Mouse (Mus musculus) embryonic facial prominence, embryonic 15.5 days (tissue): ENCODE measurements at regions not wholly inside any gene's neighbourhood (a gene's known extent, or its start where the extent isn't known, plus 50 kb on each side); places are given as distances from the start of the nearest gene placed in this dataset.
"Not testable (repeated sequence)": the region's sequence is repeated elsewhere in the genome, so short reads cannot be mapped to it uniquely, and the experiment has no call there.

Experiments used
- ATAC-seq: fragments of 200-750 bp; cut with Nextera tagmentation; 2 replicates; pipeline ENCODE4 v1.8.0; 2017; ENCODE audit warnings: low read depth, moderate TSS enrichment; ENCODE audit not compliant: insufficient number of reproducible peaks, low FRiP score, low TSS enrichment
- H3K27ac ChIP-seq: fragments of 300-500 bp; sonication (generic); replicated peaks from 2 replicates; pipeline ENCODE4 v1.5.1; 2015; ENCODE audit warnings: mild to moderate bottlenecking, inconsistent platforms
- H3K27me3 ChIP-seq: fragments of 300-500 bp; sonication (generic); 2 replicates; pipeline ENCODE4 v1.6.1; 2015; ENCODE audit warnings: inconsistent platforms
- H3K36me3 ChIP-seq: fragments of 300-500 bp; sonication (generic); 2 replicates; pipeline ENCODE4 v1.6.1; 2015; ENCODE audit warnings: mild to moderate bottlenecking, inconsistent platforms
- H3K4me1 ChIP-seq: fragments of 300-500 bp; sonication (generic); 2 replicates; pipeline ENCODE4 v1.6.1; 2015; ENCODE audit warnings: inconsistent platforms
- H3K4me2 ChIP-seq: fragments of 300-500 bp; sonication (generic); replicated peaks from 2 replicates; pipeline ENCODE4 v1.6.1; 2015; ENCODE audit warnings: mild to moderate bottlenecking, inconsistent platforms
- H3K4me3 ChIP-seq: fragments of 300-500 bp; sonication (generic); replicated peaks from 2 replicates; pipeline ENCODE4 v1.5.1; 2015; ENCODE audit warnings: mild to moderate bottlenecking, inconsistent platforms
- H3K9ac ChIP-seq: fragments of 300-500 bp; sonication (generic); 2 replicates; pipeline ENCODE4 v1.6.1; 2015; ENCODE audit warnings: inconsistent platforms
- H3K9me3 ChIP-seq: fragments of 300-500 bp; sonication (generic); replicated peaks from 2 replicates; pipeline ENCODE4 v1.6.1; 2016; ENCODE audit warnings: inconsistent platforms
- WGBS: fragments of 180-500 bp; shearing (Covaris S2); methylation state at CpG from one replicate; pipeline ENCODE4 v1.1.7; 2015; 5-methylcytosine and 5-hydroxymethylcytosine counted together

DNA sequence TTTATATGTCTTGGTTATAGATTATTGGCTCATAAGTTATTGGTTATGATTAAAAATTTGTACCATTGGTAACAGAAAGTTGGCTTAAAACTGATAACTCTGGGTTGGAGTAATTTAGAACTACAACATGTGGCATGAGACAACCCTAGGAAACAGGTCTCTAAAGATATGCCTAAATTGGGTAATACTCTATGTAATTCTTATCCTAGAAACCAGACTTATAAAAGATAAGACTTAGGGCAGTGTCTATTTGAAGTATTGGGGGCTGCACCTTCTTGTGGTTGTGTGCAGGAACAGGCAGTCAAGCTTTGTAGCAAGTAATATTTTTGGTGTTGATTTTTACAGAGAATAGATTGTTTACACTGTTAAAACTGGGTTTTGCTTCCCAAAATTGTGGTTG is 89.7 kb upstream of the Plcl2 start:
- H3K4me2 ChIP-seq, H3K4me1 ChIP-seq, H3K27ac ChIP-seq, H3K9ac ChIP-seq, H3K9me3 ChIP-seq, ATAC-seq, H3K27me3 ChIP-seq, H3K36me3 ChIP-seq, H3K4me3 ChIP-seq: not testable (repeated sequence)

DNA sequence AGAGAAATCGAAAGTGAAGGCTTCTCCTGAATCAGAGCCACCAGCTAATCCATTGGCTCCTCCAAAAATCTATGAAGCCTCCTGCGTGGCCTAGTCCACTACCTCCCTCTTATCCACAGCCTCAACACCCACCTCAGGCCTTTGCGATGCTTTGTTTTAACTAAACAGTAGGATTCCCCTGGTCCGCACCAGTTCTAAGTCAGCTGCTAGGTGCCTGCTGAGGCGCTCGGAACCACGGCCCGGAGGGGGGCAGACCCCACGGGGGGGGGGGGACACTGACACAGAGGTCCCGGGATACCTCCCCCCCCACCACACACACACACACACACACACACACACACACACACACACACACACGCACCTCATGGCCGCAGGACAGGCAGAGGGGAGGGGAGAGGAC is 89.2 kb upstream of the Plcl2 start:
- no peak overlapping the region for H3K27ac ChIP-seq
- H3K9ac ChIP-seq = no peak overlapping the region
- 69% methylated on average over 9 of the region's 12 CpGs for WGBS
- no peak overlapping the region for H3K4me2 ChIP-seq
- H3K4me3 ChIP-seq = no peak overlapping the region
- peak; percentile 85 for ATAC-seq
- H3K27me3 ChIP-seq = no peaks in the 10 kb centered on the region
- no peaks in the 10 kb centered on the region for H3K36me3 ChIP-seq
- H3K9me3 ChIP-seq = no peaks in the 10 kb centered on the region; the same call in 1 of the 2 replicates
- H3K4me1 ChIP-seq = no peaks in the 10 kb centered on the region

DNA sequence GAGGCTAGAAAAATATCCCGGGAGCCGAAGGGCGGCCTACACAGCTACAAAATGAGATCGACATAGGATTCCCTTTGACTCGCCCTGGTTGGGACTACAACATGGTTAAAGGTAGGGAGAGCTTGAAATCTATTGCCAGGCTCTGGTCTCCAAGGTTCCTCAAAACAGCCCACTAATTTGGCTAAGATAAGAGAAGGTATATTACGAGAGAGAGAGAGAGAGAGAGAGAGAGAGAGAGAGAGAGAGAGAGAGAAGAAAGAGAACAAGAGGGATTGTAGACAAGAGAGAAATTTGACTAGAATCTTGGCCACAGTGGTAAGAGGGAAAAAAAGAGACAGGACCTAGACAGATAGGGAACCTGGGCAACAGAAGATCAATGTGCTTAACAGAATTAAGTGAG is 88.5 kb upstream of the Plcl2 start:
- H3K27me3 ChIP-seq = no peaks in the 10 kb centered on the region
- H3K4me2 ChIP-seq = no peak overlapping the region
- H3K9ac ChIP-seq = no peak overlapping the region
- no peaks in the 10 kb centered on the region; the same call in 1 of the 2 replicates for H3K9me3 ChIP-seq
- WGBS = 86% methylated on average over 6 of the region's 6 CpGs
- H3K4me1 ChIP-seq = no peaks in the 10 kb centered on the region
- H3K36me3 ChIP-seq = no peaks in the 10 kb centered on the region
- H3K4me3 ChIP-seq = no peak overlapping the region
- no peak for ATAC-seq
- H3K27ac ChIP-seq = no peak overlapping the region

DNA sequence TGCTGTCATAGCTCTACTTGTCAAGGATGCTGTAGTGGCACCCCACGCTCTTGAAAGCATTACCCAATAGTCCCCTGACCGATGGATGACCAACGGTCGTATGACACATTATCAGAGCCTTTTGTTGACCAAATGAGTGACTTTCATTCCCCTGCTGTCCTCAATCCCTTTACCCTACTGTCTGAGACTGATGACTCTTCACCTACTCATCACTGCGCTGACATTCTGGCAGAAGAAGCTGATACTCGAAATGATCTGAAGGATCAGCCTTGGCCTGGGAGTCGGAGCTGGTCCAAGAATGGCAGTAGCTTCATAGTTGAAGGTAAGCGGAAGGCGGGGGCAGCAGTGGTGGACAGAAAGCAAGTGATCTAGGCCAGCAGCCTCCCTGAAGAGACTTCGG is 87.7 kb upstream of the Plcl2 start:
- no peak overlapping the region for H3K27ac ChIP-seq
- no peak for ATAC-seq
- 93% methylated on average over 10 of the region's 10 CpGs for WGBS
- H3K4me2 ChIP-seq = no peak overlapping the region
- no peaks in the 10 kb centered on the region for H3K4me1 ChIP-seq
- H3K9me3 ChIP-seq = no peaks in the 10 kb centered on the region; the same call in 1 of the 2 replicates
- H3K36me3 ChIP-seq = no peaks in the 10 kb centered on the region
- H3K27me3 ChIP-seq = no peaks in the 10 kb centered on the region
- no peak overlapping the region for H3K9ac ChIP-seq
- no peak overlapping the region for H3K4me3 ChIP-seq

DNA sequence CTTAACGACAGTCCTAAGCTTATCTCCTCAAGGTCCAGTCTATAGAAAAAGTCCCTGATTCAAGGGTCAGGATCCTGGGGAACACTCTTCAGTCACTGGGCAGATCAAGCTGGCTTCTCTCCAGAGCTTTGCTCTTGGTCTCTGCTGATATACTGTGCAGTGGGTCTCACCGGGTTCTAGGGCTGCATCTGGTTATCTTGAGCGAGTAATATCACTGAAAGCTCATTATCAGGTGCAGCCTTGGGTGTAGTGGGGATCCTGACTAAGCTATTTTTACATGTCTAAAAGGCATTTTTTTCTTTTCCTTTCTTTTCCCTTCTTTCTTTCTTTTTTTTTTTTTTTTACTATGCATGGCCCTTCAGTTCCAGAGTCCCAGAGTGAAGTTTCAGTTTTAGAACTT is 84.1 kb upstream of the Plcl2 start:
- Histone ChIP-seq H3K36me3 (no peaks in the 10 kb centered on the region), H3K4me1 (no peaks in the 10 kb centered on the region), H3K27ac (no peak overlapping the region), H3K4me3 (no peak overlapping the region), H3K9me3 (no peaks in the 10 kb centered on the region; the same call in 1 of the 2 replicates), H3K9ac (no peak overlapping the region), H3K27me3 (no peaks in the 10 kb centered on the region), H3K4me2 (no peak overlapping the region)
- WGBS = 90% methylated on average over 3 of the region's 3 CpGs
- no peak for ATAC-seq

DNA sequence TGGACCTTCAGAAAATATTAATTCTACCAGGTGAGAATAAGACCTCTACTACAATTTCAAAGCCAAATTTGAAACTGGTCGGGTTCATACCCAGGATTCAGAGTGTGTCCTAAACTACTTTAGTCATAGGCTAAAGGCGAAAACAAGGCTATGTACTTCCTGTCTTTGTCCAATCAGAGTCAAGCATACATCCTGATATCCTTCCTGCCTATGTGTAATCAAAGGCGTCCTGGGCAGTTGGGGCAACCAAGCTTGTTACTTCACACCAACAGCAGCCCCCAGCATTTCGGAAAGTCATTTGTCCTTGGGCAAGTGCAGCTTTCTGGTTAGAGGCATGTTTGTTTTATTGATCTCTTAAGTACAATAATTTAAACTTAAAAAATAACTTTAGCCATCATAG is 83.7 kb upstream of the Plcl2 start:
- no peak for ATAC-seq
- no peak overlapping the region for H3K27ac ChIP-seq
- WGBS = 87% methylated on average over 4 of the region's 4 CpGs
- no peak overlapping the region for H3K9ac ChIP-seq
- H3K4me2 ChIP-seq = no peak overlapping the region
- no peak overlapping the region for H3K4me3 ChIP-seq
- no peaks in the 10 kb centered on the region; the same call in 1 of the 2 replicates for H3K9me3 ChIP-seq
- H3K36me3 ChIP-seq = no peaks in the 10 kb centered on the region
- no peaks in the 10 kb centered on the region for H3K27me3 ChIP-seq
- no peaks in the 10 kb centered on the region for H3K4me1 ChIP-seq

DNA sequence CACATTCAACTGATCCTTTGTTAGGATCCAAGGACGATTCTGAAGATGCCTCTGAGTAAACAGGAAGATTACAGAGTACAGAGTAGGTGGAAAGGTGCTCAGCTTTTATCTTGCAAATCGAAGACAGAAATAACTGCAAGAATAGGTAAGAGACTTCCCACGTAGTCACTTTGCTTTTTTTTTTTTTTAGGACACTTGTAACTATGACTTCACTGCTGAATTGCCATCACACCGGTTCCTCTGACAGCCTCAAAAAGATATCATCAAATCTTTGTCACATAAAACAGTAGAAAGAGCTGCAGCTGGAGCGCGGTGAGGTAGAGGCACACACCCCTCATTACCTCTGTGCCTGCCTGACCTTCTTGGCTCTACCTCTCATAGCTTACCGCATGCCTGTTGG is 83.1 kb upstream of the Plcl2 start:
- H3K27ac ChIP-seq = no peak overlapping the region
- no peak overlapping the region for H3K4me3 ChIP-seq
- no peak overlapping the region for H3K4me2 ChIP-seq
- no peaks in the 10 kb centered on the region; the same call in 1 of the 2 replicates for H3K9me3 ChIP-seq
- 64% methylated on average over 7 of the region's 7 CpGs for WGBS
- no peak for ATAC-seq
- no peaks in the 10 kb centered on the region for H3K4me1 ChIP-seq
- no peak overlapping the region for H3K9ac ChIP-seq
- H3K36me3 ChIP-seq = no peaks in the 10 kb centered on the region
- no peaks in the 10 kb centered on the region for H3K27me3 ChIP-seq

DNA sequence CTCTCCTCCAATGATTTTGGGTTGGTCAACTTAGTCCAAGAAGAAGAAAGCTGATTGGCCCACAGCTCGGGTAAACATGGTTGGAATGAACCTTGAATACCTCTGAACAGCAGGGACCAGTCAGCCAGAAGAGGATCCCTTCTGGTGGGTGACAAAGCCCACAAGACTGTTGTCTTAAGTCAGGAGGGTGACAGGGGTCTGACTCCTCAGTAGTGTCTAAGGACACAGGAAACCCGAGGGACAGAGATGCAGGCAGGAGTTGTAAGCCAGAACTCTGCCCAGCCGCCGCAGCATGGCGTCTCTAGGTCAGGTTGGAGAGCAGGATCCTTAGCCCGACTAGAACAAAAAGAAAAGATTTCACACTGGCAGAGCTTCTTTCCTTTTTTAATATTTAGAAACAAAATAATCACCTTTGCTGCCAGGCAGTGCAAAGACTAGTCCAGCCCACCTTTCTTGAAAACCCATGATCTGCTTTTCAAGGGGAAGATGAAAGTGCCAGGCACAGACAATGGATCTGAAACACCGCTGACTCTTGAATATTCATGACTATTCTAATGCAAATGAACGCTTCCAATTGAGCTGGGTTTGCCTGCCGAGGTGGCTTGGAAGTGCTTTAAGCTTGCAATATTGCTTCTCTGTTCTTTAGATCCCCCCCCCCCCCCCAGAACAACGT is 81.7 kb upstream of the Plcl2 start:
- Histone ChIP-seq H3K27me3 (no peaks in the 10 kb centered on the region), H3K9ac (no peak overlapping the region), H3K36me3 (no peaks in the 10 kb centered on the region), H3K27ac (no peak overlapping the region), H3K9me3 (no peaks in the 10 kb centered on the region; the same call in 1 of the 2 replicates), H3K4me1 (no peaks in the 10 kb centered on the region), H3K4me2 (no peak overlapping the region), H3K4me3 (no peak overlapping the region)
- no peak for ATAC-seq
- WGBS = 22% methylated on average over 10 of the region's 10 CpGs

DNA sequence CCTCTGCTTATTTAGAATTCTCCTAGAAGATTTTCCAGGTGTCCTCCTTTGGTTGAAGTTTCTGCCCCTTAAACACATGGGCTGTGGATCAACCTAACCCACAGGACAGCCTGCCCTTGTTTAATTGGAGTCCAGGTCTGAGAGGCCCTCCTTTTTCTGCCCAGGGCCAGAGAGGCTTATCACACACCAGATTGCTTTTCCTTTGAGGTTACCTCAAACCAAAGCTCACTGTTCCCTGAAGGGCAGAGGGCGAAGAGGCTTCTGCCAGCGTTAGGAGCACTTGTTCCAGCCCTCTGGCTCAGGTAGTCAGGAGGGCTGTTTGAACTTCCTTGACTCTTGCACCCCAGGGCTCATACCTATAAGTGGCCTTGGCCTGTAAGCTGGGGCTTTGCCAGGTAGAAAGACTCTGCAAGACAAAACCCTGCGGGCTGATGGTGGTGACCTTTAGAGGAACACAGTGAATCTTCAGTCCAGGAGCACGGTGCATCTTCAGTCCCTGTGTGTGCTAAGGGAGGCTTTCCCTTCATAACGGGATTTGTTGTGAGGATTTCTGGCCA is 81.1 kb upstream of the Plcl2 start:
- Histone ChIP-seq H3K4me3 (no peak overlapping the region), H3K36me3 (no peaks in the 10 kb centered on the region), H3K4me2 (no peak overlapping the region), H3K27me3 (no peaks in the 10 kb centered on the region), H3K9ac (no peak overlapping the region), H3K27ac (no peak overlapping the region), H3K9me3 (no peaks in the 10 kb centered on the region; the same call in 1 of the 2 replicates), H3K4me1 (no peaks in the 10 kb centered on the region)
- WGBS = 54% methylated on average over 5 of the region's 5 CpGs
- ATAC-seq = no peak

DNA sequence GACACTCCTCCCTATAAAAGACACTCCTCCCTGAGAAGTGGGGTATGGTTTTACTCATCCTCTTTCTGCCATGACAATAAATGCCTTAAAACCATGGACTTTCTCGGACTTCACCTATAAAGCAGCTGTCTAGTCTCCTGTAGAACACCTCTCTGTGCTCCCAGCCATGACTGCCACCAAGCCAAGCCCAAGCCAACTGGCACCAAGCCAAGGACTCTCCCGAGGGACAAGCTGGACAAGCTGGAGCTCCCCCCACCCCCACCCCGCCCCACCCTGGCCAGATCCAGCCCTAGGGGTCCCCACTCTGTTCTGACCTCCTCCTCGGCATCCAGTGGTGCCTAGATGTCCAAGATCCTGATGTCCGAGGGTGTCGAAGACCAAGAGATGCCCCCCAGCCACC is 76.6 kb upstream of the Plcl2 start:
- Histone ChIP-seq H3K9ac (no peak overlapping the region), H3K4me2 (no peak overlapping the region), H3K9me3 (no peaks in the 10 kb centered on the region), H3K36me3 (no peaks in the 10 kb centered on the region), H3K4me3 (no peak overlapping the region), H3K4me1 (no peaks in the 10 kb centered on the region), H3K27ac (no peak overlapping the region), H3K27me3 (no peaks in the 10 kb centered on the region)
- no peak for ATAC-seq
- 84% methylated on average over 6 of the region's 6 CpGs for WGBS

DNA sequence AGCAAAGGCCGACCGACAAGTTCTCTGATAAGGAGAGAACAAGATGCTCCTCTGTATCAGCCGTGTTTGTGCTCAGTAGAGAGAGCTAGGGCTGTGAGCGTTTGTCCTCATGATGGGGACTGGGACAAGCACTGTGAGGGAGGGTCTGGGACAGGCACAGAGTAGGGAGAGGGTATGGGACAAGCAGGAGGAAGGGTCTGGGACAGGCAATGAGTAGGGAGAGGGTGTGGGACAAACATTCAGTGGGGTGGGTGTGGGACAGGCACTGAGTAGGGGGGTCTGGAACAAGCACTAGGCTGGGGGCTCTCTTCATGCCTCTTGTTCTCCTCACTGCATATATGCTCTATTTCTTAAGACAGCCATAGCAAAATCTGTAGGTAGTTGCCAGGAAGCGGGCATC is 70.2 kb upstream of the Plcl2 start:
- ATAC-seq = no peak
- Histone ChIP-seq H3K9me3 (no peaks in the 10 kb centered on the region), H3K9ac (no peak overlapping the region), H3K4me1 (no peaks in the 10 kb centered on the region), H3K27ac (no peak overlapping the region), H3K36me3 (no peaks in the 10 kb centered on the region), H3K4me2 (no peak overlapping the region), H3K27me3 (no peaks in the 10 kb centered on the region), H3K4me3 (no peak overlapping the region)
- WGBS = 84% methylated on average over 5 of the region's 5 CpGs

DNA sequence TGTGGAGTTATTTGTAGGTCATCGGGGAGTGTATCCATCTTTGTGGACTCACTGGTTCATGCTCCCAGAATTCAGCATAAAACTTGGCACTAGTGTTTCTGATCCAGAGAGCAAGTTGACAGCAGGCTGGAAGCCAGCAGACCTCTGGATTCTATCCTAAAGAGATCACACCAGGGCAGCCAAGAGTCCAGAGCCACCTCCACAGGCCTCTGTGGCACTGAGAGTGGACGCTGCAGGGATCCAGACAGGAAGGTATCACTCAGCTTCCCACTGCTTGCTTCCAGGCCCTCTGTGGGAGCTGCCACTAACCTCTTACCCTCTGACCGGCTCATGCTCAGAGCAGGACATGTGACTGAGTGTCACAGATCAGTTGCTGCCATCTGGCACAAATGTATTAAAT is 69.8 kb upstream of the Plcl2 start:
- no peak overlapping the region for H3K4me2 ChIP-seq
- no peak for ATAC-seq
- no peaks in the 10 kb centered on the region for H3K9me3 ChIP-seq
- no peaks in the 10 kb centered on the region for H3K36me3 ChIP-seq
- no peaks in the 10 kb centered on the region for H3K27me3 ChIP-seq
- 77% methylated on average over 3 of the region's 3 CpGs for WGBS
- H3K4me3 ChIP-seq = no peak overlapping the region
- no peaks in the 10 kb centered on the region for H3K4me1 ChIP-seq
- no peak overlapping the region for H3K9ac ChIP-seq
- H3K27ac ChIP-seq = no peak overlapping the region
